Mouse (Mus musculus): ENCODE measurements around the gene Rpp25. TPM values are rescaled to one million over a fixed set of nuclear protein-coding genes. Genes with fewer than 3 reads are reported as not detected.

Rpp25 gene
- polyA plus RNA-seq, 1 experiment from 2014 or later: 25.8 TPM

- Histone ChIP-seq H3K36me3 (ENCODE audit: control insufficient read depth, insufficient read depth, low read length) (peaks cover 65% of the 10 kb centered on the region), H3K4me1 (ENCODE audit: control insufficient read depth, insufficient read depth, low read length) (peaks cover under 1% of the 10 kb centered on the region; the same call in 1 of the 2 replicates), H3K9ac (replicated peaks; ENCODE audit: low read depth, low read length) (no peak overlapping the region), H3K4me3 (ENCODE audit: low read depth, low read length) (no peak overlapping the region), H3K27ac (ENCODE audit: low read depth, low read length) (no peak overlapping the region), H3K27me3 (ENCODE audit: control insufficient read depth, insufficient read depth, low read length) (no peaks in the 10 kb centered on the region), H3K4me2 (ENCODE audit: low read depth, low read length) (no peak overlapping the region), H3K9me3 (ENCODE audit: control insufficient read depth, low read length) (no peaks in the 10 kb centered on the region)
- no peak for ATAC-seq (ENCODE audit: low read depth)
- 90% methylated on average over 3 of the region's 3 CpGs for WGBS
Observed at GRCm38 (mm10) chr9:57543951-57544350, 40.1 kb downstream of the Rpp25 start.

GRCm38 (mm10) chr9:57547287-57547686, 43.5 kb downstream of the Rpp25 start:
- no peak for ATAC-seq (ENCODE audit: low read depth)
- WGBS: 90% methylated on average over 5 of the region's 5 CpGs
- Histone ChIP-seq H3K4me1 (ENCODE audit: control insufficient read depth, insufficient read depth, low read length) (peaks cover 7% of the 10 kb centered on the region), H3K9ac (replicated peaks; ENCODE audit: low read depth, low read length) (no peak overlapping the region), H3K9me3 (ENCODE audit: control insufficient read depth, low read length) (no peaks in the 10 kb centered on the region), H3K27me3 (ENCODE audit: control insufficient read depth, insufficient read depth, low read length) (no peaks in the 10 kb centered on the region), H3K27ac (ENCODE audit: low read depth, low read length) (no peak overlapping the region), H3K36me3 (ENCODE audit: control insufficient read depth, insufficient read depth, low read length) (peaks cover 62% of the 10 kb centered on the region), H3K4me2 (ENCODE audit: low read depth, low read length) (no peak overlapping the region), H3K4me3 (ENCODE audit: low read depth, low read length) (no peak overlapping the region)

GRCm38 (mm10) chr9:57547869-57548268, 44.0 kb downstream of the Rpp25 start:
- H3K27me3 ChIP-seq (ENCODE audit: control insufficient read depth, insufficient read depth, low read length): no peaks in the 10 kb centered on the region
- WGBS: 94% methylated on average over 11 of the region's 11 CpGs
- H3K9me3 ChIP-seq (ENCODE audit: control insufficient read depth, low read length): no peaks in the 10 kb centered on the region
- no peak overlapping the region for H3K4me3 ChIP-seq (ENCODE audit: low read depth, low read length)
- no peak overlapping the region for H3K4me2 ChIP-seq (ENCODE audit: low read depth, low read length)
- H3K4me1 ChIP-seq (ENCODE audit: control insufficient read depth, insufficient read depth, low read length): peaks cover 7% of the 10 kb centered on the region
- H3K9ac ChIP-seq (replicated peaks; ENCODE audit: low read depth, low read length): no peak overlapping the region
- no peak for ATAC-seq (ENCODE audit: low read depth)
- peaks cover 56% of the 10 kb centered on the region for H3K36me3 ChIP-seq (ENCODE audit: control insufficient read depth, insufficient read depth, low read length)
- H3K27ac ChIP-seq (ENCODE audit: low read depth, low read length): no peak overlapping the region

- ATAC-seq (ENCODE audit: low read depth): no peak
- 79% methylated on average over 4 of the region's 4 CpGs for WGBS
- H3K9me3 ChIP-seq (ENCODE audit: control insufficient read depth, low read length): no peaks in the 10 kb centered on the region
- no peak overlapping the region for H3K4me3 ChIP-seq (ENCODE audit: low read depth, low read length)
- H3K9ac ChIP-seq (replicated peaks; ENCODE audit: low read depth, low read length): peak overlapping the region; percentile 11; the same call in 1 of the 2 replicates
- no peak overlapping the region for H3K27ac ChIP-seq (ENCODE audit: low read depth, low read length)
- H3K4me2 ChIP-seq (ENCODE audit: low read depth, low read length): no peak overlapping the region
- H3K36me3 ChIP-seq (ENCODE audit: control insufficient read depth, insufficient read depth, low read length): peaks cover 47% of the 10 kb centered on the region
- H3K4me1 ChIP-seq (ENCODE audit: control insufficient read depth, insufficient read depth, low read length): peaks cover 7% of the 10 kb centered on the region
- H3K27me3 ChIP-seq (ENCODE audit: control insufficient read depth, insufficient read depth, low read length): no peaks in the 10 kb centered on the region
Observed at GRCm38 (mm10) chr9:57549186-57549585, 45.4 kb downstream of the Rpp25 start.

DNA sequence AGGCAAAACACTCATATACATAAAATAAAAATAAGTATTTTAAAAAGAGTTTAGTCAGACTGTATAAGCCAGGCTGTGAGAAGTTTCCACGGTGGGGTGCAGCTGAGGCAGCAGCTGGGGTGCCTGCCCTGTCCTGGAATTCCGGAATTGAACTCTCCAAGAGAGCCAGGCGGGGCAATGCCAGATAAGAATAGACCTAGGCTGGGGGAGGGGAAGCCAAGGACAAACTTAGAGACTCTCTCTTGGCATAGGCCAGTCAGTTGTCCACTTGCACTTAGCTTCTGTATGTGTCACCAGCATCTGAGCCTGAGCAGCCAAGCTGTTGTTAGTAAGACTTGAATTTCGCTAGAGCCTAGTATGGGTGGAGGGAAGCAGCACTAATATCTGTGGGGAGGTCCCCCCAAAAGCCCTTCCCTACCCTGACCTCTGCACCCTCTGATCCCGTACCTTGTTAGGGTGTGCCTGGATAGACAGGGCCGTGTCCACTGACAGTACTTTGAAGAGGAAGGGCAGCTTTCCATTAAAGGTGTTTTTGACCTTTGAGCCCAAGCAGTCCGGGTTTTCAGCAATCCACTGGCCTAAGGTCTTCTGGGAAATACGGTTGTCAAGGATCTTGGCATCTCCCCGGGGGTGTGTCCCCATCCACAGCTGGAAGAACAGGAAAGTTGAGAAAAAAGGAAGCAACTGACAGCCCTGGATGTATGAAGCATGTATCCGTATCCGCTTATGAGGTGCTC, 46.5 kb downstream of the Rpp25 start:
- peaks cover 7% of the 10 kb centered on the region for H3K4me1 ChIP-seq (ENCODE audit: control insufficient read depth, insufficient read depth, low read length)
- no peak overlapping the region for H3K27ac ChIP-seq (ENCODE audit: low read depth, low read length)
- H3K9me3 ChIP-seq (ENCODE audit: control insufficient read depth, low read length): no peaks in the 10 kb centered on the region
- no peaks in the 10 kb centered on the region for H3K27me3 ChIP-seq (ENCODE audit: control insufficient read depth, insufficient read depth, low read length)
- no peak overlapping the region for H3K9ac ChIP-seq (replicated peaks; ENCODE audit: low read depth, low read length)
- ATAC-seq (ENCODE audit: low read depth): no peak
- H3K4me3 ChIP-seq (ENCODE audit: low read depth, low read length): no peak overlapping the region
- H3K4me2 ChIP-seq (ENCODE audit: low read depth, low read length): no peak overlapping the region
- 89% methylated on average over 11 of the region's 11 CpGs for WGBS
- H3K36me3 ChIP-seq (ENCODE audit: control insufficient read depth, insufficient read depth, low read length): peaks cover 36% of the 10 kb centered on the region

DNA sequence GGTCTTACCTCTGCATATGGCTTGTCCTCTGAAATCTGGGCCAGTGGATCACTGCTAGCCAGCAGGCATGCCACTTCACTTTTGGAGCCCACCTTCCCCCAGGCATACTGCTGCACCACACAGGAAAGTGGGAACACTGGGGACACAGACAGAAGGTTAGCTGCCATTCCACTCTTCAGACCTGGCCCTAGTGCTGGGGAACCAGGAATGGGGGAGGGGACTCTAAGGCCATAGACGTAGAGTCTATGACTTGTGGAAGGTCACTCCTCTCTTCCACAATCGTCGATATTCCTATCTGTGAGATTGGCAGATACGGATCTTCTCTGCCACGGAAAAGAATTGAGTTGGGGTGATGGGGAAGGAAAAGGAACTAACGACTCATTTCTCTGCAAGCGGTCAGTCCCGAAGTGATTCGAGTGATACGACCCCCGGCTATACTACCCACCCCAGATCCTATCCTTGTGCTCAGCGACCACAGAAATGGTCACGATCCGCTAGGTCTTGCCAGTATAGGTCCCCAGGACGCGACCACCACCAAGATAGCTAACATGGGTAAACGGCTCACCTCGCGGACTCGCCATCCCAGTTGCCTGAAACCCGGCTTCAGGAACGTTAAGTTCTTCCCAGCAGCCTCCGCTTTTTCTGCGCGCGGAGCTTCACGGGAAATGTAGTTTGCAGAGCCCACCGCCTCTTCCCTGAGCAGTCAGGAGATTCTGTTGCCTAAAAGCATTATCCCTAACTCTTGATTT, 48.5 kb downstream of the Rpp25 start, which contains the start of gene Mpi:
Gene Mpi, minus strand, starts transcription at position 625 of the 749 bp plus-strand sequence.
- peaks cover 23% of the 10 kb centered on the region for H3K36me3 ChIP-seq (ENCODE audit: control insufficient read depth, insufficient read depth, low read length)
- under 1% methylated on average over 28 of the region's 28 CpGs for WGBS
- ATAC-seq (ENCODE audit: low read depth): peak; percentile 64
- H3K4me3 ChIP-seq (ENCODE audit: low read depth, low read length): peak within 1 kb of the TSS; percentile 53
- peak within 1 kb of the TSS; percentile 68 for H3K9ac ChIP-seq (replicated peaks; ENCODE audit: low read depth, low read length)
- H3K27me3 ChIP-seq (ENCODE audit: control insufficient read depth, insufficient read depth, low read length): no peaks in the 10 kb centered on the region
- no peaks in the 10 kb centered on the region for H3K9me3 ChIP-seq (ENCODE audit: control insufficient read depth, low read length)
- H3K27ac ChIP-seq (ENCODE audit: low read depth, low read length): no peak within 1 kb of the TSS; the same call in 1 of the 2 replicates
- peaks cover 7% of the 10 kb centered on the region for H3K4me1 ChIP-seq (ENCODE audit: control insufficient read depth, insufficient read depth, low read length)
- peak within 1 kb of the TSS; percentile 82 for H3K4me2 ChIP-seq (ENCODE audit: low read depth, low read length)

GRCm38 (mm10) chr9:57553119-57553518, 49.3 kb downstream of the Rpp25 start:
- no peak; the same call in 1 of the 2 replicates for ATAC-seq (ENCODE audit: low read depth)
- WGBS: 73% methylated on average over 11 of the region's 11 CpGs

DNA sequence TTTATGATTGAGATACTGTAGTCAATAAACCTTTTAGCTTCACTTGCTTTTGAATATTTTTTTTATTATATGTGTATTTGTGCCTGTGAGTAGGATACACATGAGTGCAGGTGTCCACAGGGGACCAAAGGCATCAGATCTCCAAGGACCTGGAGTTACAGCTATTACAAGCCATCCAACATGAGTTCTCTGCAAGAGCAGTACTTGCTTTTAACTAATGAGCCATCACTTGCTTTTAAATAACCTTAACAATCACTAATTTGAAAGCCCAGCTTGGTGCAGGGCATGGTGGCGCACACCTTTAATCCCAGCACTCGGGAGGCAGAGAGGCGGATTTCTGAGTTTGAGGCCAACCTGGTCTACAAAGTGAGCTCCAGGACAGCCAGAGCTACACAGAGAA, 50.9 kb downstream of the Rpp25 start:
- no peak overlapping the region for H3K4me3 ChIP-seq (ENCODE audit: low read depth, low read length)
- ATAC-seq (ENCODE audit: low read depth): no peak
- H3K9me3 ChIP-seq (ENCODE audit: control insufficient read depth, low read length): no peaks in the 10 kb centered on the region
- H3K27me3 ChIP-seq (ENCODE audit: control insufficient read depth, insufficient read depth, low read length): no peaks in the 10 kb centered on the region
- 32% methylated on average over 3 of the region's 3 CpGs for WGBS
- H3K4me1 ChIP-seq (ENCODE audit: control insufficient read depth, insufficient read depth, low read length): peaks cover 7% of the 10 kb centered on the region
- no peak overlapping the region for H3K4me2 ChIP-seq (ENCODE audit: low read depth, low read length)
- H3K36me3 ChIP-seq (ENCODE audit: control insufficient read depth, insufficient read depth, low read length): peaks cover 6% of the 10 kb centered on the region; the same call in 1 of the 2 replicates
- H3K27ac ChIP-seq (ENCODE audit: low read depth, low read length): no peak overlapping the region
- no peak overlapping the region for H3K9ac ChIP-seq (replicated peaks; ENCODE audit: low read depth, low read length)

More at GRCm38 (mm10) chr9:57553119-57553518, 49.3 kb downstream of the Rpp25 start:
- H3K27me3 ChIP-seq (ENCODE audit: control insufficient read depth, insufficient read depth, low read length): no peaks in the 10 kb centered on the region
- no peak overlapping the region for H3K27ac ChIP-seq (ENCODE audit: low read depth, low read length)
- no peak overlapping the region for H3K9ac ChIP-seq (replicated peaks; ENCODE audit: low read depth, low read length)
- H3K9me3 ChIP-seq (ENCODE audit: control insufficient read depth, low read length): no peaks in the 10 kb centered on the region
- H3K4me3 ChIP-seq (ENCODE audit: low read depth, low read length): no peak overlapping the region
- peaks cover 15% of the 10 kb centered on the region for H3K36me3 ChIP-seq (ENCODE audit: control insufficient read depth, insufficient read depth, low read length)
- H3K4me1 ChIP-seq (ENCODE audit: control insufficient read depth, insufficient read depth, low read length): peaks cover 7% of the 10 kb centered on the region
- no peak overlapping the region for H3K4me2 ChIP-seq (ENCODE audit: low read depth, low read length)

Data from neural tube, embryonic 14.5 days (tissue).